Mouse (Mus musculus) layer of hippocampus, adult 8-10 months (tissue): Measurements from ENCODE around the gene Phactr1. TPM values are rescaled to one million over a fixed set of nuclear protein-coding genes. Genes with fewer than 3 reads are reported as not detected.

Source experiments
- DNase-seq, 2 experiments: peaks; one replicate each; pipeline ENCODE4 v3.0.0; 2022; ENCODE audit warnings: low spot score in 2 of 2
- total RNA-seq, 4 experiments: library from RNA; stranded (reverse); gene quantifications; 2 replicates each; pipeline ENCODE4 v1.2.4; 2022

Phactr1 gene
- total RNA-seq, 4 experiments from 2014 or later = 299 to 319 (median 309) TPM

GRCm38 (mm10) chr13:42757654-42758400 lies 77.4 kb downstream of the Phactr1 start:
- peak; percentile 36 to 43 for DNase-seq

- DNase-seq = peak; percentile 30 to 41
These were observed 78.7 kb downstream of the Phactr1 start for GRCm38 (mm10) chr13:42759170-42759569.

GRCm38 (mm10) chr13:42760907-42761544 lies 80.6 kb downstream of the Phactr1 start:
- no peak for DNase-seq

- DNase-seq = no peak
These were observed 91.9 kb downstream of the Phactr1 start for GRCm38 (mm10) chr13:42772314-42772713.

- DNase-seq = no peak
These were observed 93.6 kb downstream of the Phactr1 start for GRCm38 (mm10) chr13:42774040-42774439.

GRCm38 (mm10) chr13:42782151-42782550 lies 101.7 kb downstream of the Phactr1 start:
- no peak for DNase-seq

- no peak for DNase-seq
These were observed 108.8 kb downstream of the Phactr1 start for GRCm38 (mm10) chr13:42789221-42789620.

GRCm38 (mm10) chr13:42792279-42792678 lies 111.9 kb downstream of the Phactr1 start:
- DNase-seq = no peak

- no peak for DNase-seq
These were observed 120.1 kb downstream of the Phactr1 start for GRCm38 (mm10) chr13:42800523-42800922.

GRCm38 (mm10) chr13:42804314-42804713 lies 123.9 kb downstream of the Phactr1 start:
- no peak for DNase-seq

GRCm38 (mm10) chr13:42812762-42813161 lies 132.3 kb downstream of the Phactr1 start:
- no peak for DNase-seq

GRCm38 (mm10) chr13:42818378-42818777 lies 138.0 kb downstream of the Phactr1 start:
- DNase-seq = peak in 1 of 2 experiments; percentile 51

- DNase-seq = peak; percentile 50 to 56
These were observed 140.1 kb downstream of the Phactr1 start for GRCm38 (mm10) chr13:42820513-42820912.

GRCm38 (mm10) chr13:42821426-42822106 lies 141.1 kb downstream of the Phactr1 start:
- DNase-seq = no peak

- DNase-seq = peak; percentile 71 to 86
These were observed 142.1 kb downstream of the Phactr1 start for GRCm38 (mm10) chr13:42822545-42822944.

GRCm38 (mm10) chr13:42823875-42824274 lies 143.5 kb downstream of the Phactr1 start:
- DNase-seq = no peak

- peak in 1 of 2 experiments; percentile 58 for DNase-seq
These were observed 146.2 kb downstream of the Phactr1 start for GRCm38 (mm10) chr13:42826602-42827001.

GRCm38 (mm10) chr13:42828978-42829377 lies 148.6 kb downstream of the Phactr1 start:
- no peak for DNase-seq

GRCm38 (mm10) chr13:42835441-42835840 lies 155.0 kb downstream of the Phactr1 start:
- DNase-seq = no peak

- no peak for DNase-seq
These were observed 158.9 kb downstream of the Phactr1 start for GRCm38 (mm10) chr13:42839358-42839757.

GRCm38 (mm10) chr13:42852086-42852485 lies 171.7 kb downstream of the Phactr1 start:
- DNase-seq = no peak

GRCm38 (mm10) chr13:42853900-42854595 lies 173.6 kb downstream of the Phactr1 start:
- no peak for DNase-seq
